Mouse (Mus musculus) kidney, postnatal 14 days (tissue): Measurements from ENCODE around the gene Lzic.

Experiments used
- DNase-seq: peaks from one replicate; pipeline ENCODE4 v3.0.0; 2022; ENCODE audit warnings: mixed read lengths

Gene Lzic

DNA sequence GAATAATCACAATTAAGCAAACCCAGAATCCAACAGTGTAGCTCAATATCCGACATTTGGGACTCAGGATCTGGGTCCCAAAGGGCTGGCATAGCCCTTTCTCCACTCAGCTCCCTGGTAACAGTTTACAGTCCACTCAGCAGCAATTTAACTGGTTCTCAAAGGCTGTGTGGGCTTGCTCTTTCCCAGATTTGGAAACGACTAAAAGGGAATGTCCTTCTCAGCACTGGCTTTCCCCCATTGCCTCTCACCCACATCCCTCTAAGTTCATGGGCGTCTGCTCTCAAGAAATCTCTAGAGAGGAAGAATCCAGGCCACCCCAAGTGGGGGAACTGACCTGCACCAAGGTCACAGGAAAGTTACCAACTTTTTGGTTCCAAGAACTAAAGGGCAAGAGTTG lies 463 bp upstream of the Lzic start:
- DNase-seq = no peak

DNA sequence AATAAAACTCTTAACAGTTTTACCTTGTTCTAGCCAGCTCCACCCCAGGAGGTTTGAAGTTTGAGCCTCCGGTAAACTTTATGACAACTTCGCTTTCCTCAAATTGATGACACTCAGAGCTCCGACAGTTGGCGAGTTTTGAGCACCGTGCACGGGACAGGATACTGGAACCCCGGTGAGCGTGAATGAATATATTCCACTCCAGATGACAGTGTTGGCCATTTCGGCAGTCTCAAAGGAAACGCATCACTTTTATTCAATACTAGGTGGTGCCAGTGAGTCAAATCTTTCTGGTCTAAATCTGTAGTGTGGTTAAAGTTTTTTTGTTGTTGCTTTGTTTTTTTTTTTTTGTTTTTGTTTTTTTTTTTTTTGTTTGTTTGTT lies 787 bp downstream of the Lzic start:
- peak; percentile 36 for DNase-seq

DNA sequence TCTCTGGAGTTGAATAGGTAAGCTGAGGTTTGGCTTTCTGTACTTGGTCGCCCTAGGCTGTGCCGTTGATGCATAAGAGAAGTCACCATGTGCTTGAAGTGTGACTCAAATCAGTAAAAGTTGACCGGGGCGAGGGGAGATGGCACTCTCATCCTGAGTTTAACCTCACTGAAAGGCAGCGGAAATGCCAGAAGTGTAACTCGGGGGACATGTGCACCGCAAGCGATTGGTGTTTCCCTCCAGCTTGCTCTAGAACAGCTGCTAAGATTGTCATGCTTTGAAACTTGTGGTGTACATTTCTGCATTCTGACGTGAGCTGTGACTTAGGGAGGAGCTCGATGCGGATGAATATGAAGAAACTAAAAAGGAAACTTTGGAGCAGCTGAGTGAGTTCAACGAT lies 2.7 kb downstream of the Lzic start:
- no peak for DNase-seq

DNA sequence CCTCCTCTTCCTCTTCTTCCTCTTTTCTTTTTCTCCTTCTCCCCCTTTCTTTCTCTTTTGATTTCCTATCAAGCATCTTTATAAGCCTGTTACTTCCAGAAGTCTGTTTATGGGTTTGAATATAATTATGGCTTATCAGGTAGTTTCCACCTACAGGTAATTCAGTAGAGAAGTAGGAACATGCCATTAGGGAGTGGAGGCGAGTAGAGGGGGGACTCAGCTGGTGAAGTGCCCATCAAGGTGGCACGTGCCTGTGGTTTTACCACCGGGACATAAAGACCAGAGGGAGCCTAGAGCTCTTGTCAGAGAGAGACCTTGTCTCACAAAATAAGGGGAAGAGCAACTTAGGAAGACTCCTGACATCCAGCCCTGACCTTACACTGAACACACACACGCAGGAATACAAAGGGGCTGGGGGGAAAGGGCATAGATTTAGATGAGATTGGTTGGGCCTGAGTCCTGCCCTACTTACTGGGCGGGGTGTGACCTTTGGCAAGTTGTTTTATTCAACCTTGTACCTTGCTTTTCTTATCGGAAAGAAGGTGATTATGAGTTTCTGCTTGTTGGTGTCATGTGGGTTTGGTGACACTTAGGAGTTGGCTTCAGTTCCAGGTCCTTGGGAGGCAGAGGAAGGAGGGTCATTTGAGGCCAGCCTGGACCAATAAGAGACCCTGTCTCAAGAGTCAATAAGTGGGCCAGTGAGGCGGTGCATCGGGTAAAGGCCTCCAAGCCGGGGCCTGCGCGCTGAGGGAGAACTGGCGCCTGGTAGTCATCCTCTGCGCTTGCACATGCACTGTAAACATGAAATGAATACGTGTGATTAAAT lies 4.6 kb downstream of the Lzic start:
- no peak for DNase-seq

DNA sequence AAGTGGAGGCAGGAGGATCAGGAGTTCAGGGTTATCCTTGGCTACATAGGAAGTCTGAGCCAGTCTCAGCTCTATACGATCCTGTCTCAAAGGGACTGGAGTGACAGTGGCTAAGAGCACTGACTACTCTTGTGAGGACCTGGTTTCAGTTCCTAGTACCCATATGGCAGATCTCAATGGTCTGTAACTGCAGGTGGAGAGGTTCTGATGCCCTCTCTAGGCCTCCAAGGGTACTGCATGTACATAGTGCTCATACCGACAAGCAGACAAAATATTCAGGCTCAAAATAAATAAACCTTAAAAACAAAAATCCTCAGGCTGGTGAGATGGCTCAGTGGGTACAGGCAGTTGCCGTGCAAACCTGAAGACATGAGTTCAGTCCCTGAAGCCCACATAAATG lies 6.1 kb downstream of the Lzic start:
- no peak for DNase-seq

DNA sequence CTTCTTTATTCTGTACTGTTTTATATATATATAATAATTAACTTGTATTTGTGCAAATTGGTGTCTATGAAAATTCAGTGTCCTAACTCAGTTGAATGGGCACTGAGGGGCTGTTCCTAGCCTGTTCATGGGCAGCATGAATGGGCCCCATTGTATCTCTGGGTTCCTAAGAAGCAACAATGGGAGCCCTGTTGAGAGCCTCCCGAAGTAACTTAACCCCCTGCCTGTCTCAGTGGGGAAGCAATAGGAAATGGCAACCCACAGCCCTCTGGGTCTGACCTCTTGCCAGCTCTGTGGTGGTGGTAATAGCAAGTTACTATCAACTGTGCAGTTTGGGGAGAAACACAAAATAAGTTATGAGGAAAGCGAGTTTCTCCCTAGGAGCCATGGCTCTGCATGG lies 11.6 kb downstream of the Lzic start:
- DNase-seq = no peak

DNA sequence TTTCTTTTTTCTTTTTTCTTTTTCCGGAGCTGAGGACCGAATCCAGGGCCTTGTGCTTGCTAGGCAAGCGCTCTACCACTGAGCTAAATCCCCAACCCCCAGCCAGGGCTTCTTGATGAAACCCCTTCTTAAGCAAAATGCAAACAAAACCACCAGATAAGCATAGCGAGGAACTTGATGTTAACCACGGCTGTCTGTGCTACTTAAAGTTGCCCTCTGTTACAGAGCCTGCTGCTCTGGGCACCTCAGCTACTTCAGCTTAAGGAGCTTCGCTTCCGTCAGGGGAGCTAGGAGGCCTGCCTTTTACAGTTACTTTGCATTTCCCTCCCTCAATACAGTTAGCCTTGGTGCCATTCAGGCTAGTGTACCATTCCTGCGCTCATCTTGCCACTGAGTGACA lies 13.9 kb downstream of the Lzic start:
- DNase-seq = no peak

DNA sequence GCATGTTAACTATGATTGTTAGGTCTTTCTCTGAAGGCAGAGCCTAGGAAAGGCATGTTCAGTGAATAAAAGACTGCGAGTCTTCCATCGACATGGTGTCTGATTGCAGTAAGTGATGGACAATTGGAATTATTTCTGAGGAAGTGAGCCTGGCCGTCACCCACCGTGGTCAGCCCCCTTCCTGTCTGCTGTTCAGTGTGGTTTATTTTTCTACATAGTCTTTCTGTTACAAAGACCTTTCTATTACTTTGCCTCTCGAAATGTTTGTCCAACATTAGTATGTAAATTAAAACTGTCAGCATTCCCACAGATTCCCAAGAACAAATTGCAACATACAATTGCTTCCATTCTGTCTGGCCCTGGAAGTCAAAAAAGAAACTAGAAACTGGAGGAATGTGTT lies 14.8 kb downstream of the Lzic start:
- DNase-seq = no peak

DNA sequence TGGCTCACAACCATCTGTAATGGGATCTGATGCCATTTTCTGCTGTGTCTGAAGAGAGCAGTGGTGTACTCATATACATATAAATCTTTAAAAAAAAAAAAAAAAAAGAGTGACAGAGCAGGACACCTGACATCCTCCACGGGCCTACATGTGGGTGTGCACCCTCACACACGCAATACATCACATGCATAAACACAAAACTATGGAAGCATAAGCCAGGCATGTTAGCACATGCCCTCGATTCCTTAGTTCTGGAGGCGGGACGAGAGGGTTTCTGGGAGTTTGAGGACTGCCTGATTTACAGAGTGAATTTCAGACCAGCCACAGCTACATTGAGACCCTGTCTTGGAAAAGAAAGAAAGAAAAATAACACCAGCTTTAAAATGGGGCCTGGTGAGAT lies 19.3 kb downstream of the Lzic start:
- no peak for DNase-seq

DNA sequence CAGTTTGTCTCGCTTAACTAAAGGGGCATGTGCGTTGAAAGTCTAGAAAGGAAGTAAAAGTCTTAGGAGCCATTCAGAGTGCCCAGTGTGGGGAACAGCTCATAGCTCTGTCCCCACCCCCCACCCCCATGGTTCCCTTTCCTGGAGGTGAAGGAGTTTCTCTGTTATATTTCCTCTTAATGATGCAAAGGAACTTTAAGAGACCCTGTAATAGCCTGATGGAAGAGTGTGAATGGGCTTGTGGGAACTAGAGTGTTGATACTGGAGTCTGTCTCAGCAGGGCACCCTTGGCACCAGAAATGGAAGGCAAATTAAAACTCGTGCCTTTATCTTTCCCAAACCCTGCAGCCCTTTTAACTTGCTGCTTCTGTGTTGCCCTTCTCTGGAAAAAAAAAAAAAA lies 19.8 kb downstream of the Lzic start:
- no peak for DNase-seq

DNA sequence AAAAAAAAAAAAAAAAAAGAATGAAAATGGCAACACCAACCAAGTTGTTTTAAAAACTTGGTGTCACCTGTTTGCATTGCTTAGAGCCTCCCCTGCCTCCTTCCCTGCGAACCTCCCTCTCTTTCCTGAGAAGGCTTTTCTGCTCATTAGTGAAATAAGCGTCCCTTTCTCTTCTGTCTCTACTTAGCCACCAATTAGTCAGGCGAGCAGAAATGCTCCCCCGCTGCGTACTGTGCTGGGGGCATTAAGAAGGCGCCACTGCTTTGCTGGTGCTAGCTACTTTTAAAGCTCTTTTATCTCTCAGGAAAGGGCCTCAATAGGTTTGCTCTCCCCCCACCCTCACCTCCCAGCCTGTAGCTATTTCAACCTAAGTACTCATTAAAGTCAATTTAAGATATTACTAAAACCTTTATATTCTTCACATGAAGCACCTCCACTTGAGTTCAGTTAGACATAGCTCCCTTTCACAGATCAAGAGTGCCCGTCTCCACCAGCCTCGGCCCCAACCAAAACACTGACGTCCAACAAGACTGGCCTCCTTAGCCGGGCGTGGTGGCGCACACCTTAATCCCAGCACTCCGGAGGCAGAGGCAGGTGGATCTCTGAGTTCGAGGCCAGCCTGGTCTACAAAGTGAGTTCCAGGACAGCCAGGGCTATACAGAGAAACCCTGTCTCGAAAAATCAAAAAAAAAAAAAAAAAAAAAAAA lies 20.4 kb downstream of the Lzic start:
- no peak for DNase-seq

DNA sequence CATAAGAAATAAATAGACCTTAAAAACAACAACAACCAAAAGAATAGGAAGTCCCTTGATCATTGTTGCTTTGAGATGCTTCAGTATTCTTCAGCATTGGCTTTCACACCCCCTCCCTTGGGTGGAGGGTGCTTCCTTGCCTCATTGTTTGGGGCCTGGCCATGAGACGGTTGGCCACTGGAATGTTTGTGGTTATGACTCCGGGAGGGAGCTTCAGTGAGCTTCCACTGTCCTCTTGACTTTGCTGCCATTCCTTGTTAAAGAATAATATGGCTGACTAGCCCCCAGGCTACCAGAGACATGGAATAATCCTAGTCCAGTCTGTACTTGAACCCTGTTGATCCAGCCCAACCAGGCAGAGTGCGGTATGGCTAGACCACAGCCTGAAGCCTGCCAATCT lies 21.9 kb downstream of the Lzic start:
- DNase-seq = no peak

DNA sequence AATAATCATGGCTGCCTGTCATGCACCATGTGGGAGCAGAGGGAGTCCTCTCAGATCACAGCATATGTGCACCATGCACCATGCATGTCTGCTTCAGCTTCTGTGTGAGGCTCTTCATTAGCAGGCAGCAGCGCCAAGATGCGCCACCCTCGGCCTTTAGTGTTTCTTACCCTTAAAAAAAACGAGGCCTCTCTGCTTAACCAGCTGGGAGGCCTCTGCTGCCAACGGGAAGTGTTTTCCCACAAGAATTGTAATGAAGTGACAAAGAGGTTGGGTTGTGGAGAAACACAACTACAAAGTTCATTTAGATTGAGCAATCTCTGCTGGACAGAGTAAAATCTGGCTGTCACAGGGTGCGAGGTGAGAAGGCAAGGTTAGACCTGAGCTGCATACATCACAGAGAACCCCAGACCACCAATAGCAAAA lies 26.2 kb downstream of the Lzic start:
- DNase-seq = no peak

DNA sequence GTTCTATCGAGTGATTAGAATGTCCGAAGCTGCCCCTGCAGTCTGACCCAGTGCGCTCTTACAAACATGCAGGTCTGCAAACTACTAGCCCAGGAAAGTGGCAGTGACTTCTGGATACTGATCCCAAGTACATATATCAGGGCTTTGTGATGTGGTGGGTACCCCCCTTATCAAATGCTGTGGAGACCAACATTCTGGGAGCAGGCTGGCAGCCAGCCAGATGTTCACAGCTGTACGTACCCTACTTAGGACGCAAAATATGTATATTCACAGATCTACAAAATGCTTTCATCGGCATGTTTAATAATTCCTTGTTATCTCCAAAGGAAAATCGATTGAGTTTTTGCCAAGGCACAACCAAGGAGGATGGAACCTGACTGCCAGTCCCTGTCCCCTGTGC lies 27.0 kb downstream of the Lzic start:
- DNase-seq = no peak

DNA sequence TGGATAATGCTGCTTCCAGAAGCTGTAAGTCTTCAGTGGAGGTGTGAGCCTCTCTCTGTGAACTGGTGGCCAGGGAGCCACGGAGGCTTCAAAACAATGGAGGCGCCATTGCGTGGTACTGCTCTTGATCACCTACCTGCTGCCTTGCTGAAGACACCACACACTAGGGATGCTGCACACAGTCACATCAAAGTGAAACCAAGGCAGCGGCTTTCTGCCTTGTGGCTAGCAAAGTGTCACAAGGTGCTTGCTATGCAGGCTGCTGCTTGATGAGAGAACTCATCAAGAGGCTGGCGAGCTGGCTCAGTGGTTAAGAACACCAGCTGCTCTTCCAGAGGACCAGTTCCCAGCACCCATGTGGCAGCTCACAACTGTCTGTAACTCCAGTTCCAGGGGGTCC lies 30.7 kb downstream of the Lzic start:
- DNase-seq = no peak

DNA sequence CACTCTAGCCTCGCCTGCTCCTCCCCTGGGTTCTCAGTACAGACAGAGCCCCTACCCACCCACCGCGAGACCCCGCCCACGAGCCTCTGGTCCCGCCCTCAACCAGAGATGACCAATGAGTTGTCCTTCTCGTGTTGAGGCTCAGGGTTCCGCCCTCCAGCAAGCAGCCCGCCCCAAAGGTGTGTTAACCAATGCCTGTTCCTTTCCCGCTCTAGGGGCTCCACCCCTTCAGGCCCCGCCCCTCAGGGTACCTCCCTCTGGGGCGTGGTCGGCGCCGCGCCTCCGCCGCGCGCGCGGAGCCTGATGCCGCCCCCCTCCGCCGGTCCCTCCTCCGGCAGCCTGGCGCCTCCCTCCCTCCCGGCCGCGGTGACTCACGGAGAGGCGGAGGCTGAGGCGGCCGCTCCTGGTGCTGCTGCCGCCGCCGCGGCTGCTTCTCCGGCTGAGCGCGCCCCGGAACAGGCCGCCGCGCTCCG lies 32.9 kb downstream of the Lzic start, which contains the start of gene Ctnnbip1:
TSS of gene Ctnnbip1 (plus strand) at position 369 of the 473 bp plus-strand sequence.
- peak; percentile 98 for DNase-seq

DNA sequence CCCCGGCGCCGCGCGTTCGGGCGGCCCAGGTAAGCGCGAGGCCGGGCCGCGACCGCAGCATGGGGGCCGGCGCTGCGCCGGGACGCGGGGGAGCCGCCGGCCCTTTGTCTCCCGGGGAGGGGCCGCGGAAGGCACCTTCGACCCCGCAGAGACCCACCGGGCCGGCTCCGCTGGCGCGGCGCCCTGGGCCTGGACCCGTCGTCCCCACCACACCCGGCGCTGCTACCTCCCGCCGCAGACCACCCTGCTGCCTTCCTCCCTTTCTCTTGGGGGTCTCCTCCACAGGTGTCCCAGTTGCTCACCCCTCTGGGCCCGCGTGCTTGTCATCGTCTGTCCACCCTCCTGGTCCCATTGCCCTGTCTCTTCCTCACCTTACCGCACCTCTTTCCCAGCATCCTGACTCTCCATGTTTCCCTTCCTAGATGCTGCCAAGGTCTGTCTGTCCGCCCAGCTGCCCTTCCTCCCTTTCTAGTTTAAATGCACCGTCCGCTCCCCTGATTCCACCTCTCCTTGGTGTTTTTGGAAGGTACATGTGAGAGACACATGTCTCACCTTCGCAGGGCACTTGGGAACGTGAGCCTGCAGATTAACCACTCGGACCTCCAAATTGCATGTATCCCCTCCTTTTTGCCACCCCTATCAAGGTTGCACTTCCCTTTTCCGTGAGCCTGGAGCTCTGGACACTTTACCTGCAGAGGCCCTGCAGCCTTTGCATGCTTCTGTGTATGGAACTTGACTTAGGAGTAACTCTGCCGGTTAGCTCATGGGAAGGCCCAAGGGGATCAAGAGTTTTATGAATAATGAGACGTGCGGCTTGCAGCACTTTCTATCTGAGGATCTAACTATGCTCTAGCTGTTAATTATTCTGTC lies 33.6 kb downstream of the Lzic start:
- DNase-seq = no peak

DNA sequence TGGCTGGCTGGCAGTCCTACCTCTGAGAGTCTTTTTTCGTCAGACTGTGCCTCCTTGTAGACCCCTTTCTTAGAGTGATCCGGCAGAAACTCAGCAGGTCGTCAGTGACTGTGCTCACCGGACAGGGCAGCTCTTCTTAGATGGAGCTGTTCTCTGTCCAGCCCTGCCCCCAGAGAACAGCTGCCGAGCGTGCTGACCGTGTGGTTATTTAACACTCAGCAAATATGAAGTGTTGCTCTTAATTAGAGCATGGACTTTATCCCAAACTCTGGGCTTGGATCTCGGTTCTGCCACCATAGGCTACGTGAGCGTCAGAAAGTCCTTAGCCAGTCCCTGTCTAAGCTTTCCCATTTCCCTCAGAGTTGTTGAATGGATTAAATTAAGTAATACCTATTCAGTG lies 36.2 kb downstream of the Lzic start:
- peak; percentile 42 for DNase-seq

DNA sequence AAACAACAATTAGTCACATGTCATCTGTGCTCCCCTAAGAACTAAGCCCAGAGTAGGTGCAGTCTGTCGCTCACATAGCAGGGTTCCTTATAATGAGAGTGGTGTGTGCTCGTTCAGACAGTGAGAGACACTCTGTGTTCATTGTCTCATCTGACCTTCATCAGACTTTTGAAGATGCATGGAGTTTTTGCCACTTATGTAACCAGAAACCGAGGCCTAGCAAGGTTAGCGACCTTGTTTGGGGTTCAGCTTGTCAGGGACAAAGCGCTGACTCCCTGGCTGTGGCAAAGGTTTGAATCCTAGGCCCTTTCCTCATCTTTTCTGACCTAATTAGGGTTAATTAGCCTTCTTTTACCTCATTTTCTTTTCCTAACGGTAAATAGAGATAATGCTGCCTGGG lies 38.9 kb downstream of the Lzic start:
- DNase-seq = no peak

DNA sequence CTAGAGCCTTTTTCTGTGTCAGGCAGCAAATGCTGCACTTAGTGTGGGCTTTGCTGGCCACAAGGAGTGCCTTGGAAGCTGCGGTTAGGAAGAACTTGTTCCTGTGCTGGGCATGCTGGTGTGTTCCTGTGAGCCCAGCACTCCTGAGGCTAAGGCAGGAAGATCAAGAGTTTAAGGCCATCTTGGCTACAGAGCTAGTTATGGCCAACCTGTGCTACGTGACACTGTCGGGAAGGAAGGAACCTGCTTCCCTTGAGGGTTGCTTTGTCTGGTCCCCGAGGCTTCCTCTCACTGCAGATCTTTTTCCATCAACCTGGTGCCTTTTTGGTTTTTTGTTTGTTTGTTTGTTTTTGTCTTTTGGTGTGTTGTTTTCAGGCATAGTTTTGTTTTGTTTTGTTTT lies 40.1 kb downstream of the Lzic start:
- no peak for DNase-seq

DNA sequence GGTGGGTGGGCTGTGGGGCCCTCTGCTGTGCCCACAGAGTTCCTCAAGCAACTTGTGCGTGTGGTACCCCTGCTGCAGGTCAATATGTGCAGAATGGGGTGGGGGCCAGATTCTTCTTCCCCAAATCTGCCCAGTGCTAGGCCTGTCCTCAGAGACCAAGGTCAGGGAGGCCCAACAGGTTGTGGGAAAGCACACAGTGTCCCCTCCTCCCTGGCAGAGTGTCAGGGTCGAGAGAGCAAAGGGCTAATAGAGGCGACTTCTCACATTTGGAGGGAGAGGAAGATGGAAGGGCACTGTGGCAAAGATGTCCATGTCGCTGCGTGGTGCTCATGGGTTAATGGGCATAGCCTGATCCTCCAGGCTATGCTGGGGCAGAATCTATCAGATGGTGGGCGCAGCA lies 40.8 kb downstream of the Lzic start:
- DNase-seq = no peak

DNA sequence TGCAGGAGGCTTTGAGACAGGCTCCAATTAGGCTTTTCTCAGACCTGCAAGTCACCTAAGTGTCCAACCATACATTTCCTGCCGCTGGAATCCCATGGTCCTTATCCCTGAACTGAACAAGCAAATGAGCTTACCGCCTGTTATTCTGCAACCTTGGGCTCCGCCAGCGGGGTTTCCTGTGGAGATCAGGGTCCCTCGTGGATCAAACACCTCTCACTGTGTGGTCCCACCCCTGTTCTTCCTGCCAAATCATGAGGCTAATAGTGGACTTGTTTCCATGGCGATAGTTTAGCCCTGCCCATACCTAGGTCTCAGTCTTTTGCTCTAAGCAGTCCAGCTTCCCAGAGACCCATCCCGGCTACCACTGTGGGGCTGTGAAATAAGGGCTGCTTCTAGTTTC lies 41.3 kb downstream of the Lzic start:
- DNase-seq = peak; percentile 45

DNA sequence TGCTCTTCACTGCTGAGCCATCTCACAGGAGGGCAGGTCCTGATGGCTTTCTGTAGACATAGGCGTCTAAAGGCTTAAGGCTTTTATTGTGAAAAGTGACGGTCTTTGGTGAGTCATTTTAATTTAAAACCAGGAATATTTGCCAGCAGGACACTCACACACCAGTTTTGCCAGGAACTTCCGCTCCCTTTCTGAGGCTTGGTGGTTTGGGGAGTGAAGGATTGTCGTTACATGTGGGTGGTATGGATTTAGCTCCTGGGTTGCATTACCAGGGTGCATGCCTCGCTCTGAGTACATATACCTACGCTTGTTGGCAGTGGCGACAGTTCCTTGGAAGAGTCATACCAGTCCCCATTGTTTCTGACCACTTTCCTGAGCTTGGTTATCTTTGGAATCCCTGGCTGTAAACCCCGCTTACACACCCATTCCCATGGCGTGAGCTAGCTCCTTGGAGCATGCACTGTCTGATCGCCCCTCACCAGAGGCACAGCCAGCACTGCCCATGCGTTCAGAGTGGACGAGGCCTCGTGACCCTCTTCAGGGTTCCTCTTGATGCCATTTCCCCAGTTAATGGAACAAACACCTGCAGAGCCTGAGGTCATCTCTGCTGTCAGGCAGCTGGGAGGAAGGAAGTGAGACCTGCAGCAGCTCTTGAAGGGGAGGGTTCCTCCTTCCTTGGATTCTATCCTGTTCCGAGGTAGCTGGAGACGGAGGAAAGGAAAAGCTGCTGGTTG lies 42.8 kb downstream of the Lzic start:
- peak; percentile 35 for DNase-seq
